Mouse (Mus musculus) hindbrain, embryonic 13.5 days (tissue): ENCODE measurements around the gene Vwc2. TPM values are rescaled to one million over a fixed set of nuclear protein-coding genes. Genes with fewer than 3 reads are reported as not detected.

Experiments used
- ATAC-seq: fragments of 200-750 bp; cut with Nextera tagmentation; 2 replicates; pipeline ENCODE4 v1.8.0; 2017; ENCODE audit warnings: moderate TSS enrichment; ENCODE audit not compliant: low FRiP score
- H3K27ac ChIP-seq: fragments of 300-500 bp; sonication (generic); 2 replicates; pipeline ENCODE4 v1.5.1; 2015; ENCODE audit warnings: inconsistent platforms, mild to moderate bottlenecking, moderate library complexity
- H3K27me3 ChIP-seq: fragments of 300-500 bp; sonication (generic); 2 replicates; pipeline ENCODE4 v1.6.1; 2015; ENCODE audit warnings: mild to moderate bottlenecking, inconsistent platforms
- H3K36me3 ChIP-seq: fragments of 300-500 bp; sonication (generic); 2 replicates; pipeline ENCODE4 v1.6.1; 2015; ENCODE audit warnings: mild to moderate bottlenecking, inconsistent platforms
- H3K4me1 ChIP-seq: fragments of 300-500 bp; sonication (generic); replicated peaks from 2 replicates; pipeline ENCODE4 v1.6.1; 2015; ENCODE audit warnings: inconsistent platforms
- H3K4me2 ChIP-seq: fragments of 300-500 bp; sonication (generic); 2 replicates; pipeline ENCODE4 v1.6.1; 2015; ENCODE audit warnings: inconsistent platforms, mild to moderate bottlenecking, moderate library complexity
- H3K4me3 ChIP-seq: fragments of 300-500 bp; sonication (generic); 2 replicates; pipeline ENCODE4 v1.5.1; 2015; ENCODE audit warnings: mild to moderate bottlenecking, inconsistent platforms
- H3K9ac ChIP-seq: fragments of 300-500 bp; sonication (generic); 2 replicates; pipeline ENCODE4 v1.6.1; 2015; ENCODE audit warnings: mild to moderate bottlenecking, inconsistent platforms
- H3K9me3 ChIP-seq: fragments of 300-500 bp; sonication (generic); 2 replicates; pipeline ENCODE4 v1.6.1; 2016; ENCODE audit warnings: inconsistent platforms
- WGBS: fragments of 180-500 bp; shearing (Covaris S2); methylation state at CpG from one replicate; pipeline ENCODE4 v1.1.7; 2015; 5-methylcytosine and 5-hydroxymethylcytosine counted together
- polyA plus RNA-seq: library from polyadenylated mRNA; unstranded; fragments of >200 nt; fragmentation: Nextera tagmentation; extraction: Ambion mirVana; gene quantifications from 2 replicates; pipeline ENCODE4 v1.2.1, GENCODE M21; 2015

Vwc2 gene
- 3.8 and 4.2 TPM in 2 replicates for polyA plus RNA-seq

DNA sequence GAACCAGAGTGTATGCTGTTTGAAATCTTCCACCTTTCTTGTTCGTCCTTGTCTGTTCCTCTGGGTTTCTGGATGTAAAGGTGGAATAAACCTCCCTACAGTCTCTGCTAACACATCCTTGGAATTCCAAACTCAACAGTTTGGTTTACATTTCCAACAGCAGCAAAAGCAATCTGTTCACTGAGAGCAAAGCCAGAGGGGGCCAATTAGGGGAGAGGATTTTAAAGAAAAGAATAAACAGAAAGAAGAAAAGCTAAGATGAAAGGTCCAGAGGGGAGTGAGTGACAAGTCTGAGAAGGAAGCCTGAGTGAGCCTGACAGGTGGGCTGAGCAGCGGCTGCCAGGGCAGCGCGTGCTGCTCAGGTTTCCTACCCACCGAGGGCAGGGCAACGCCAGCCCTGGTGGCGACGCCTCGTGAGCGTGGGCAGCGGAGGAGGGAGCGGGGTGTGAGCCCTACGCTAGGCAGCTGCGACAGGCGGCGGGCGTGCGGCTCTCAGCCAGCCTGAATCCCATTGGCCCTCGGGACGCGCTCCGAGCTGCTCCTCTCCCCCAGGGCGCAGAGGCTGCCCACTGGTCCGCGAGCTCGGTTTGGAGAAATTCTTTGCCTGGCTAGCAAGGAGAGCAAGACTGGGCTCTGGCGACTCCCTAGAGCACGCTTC is at the start of gene Vwc2:
Gene Vwc2, plus strand, starts transcription at position 648 of the 658 bp plus-strand sequence.
- Histone ChIP-seq H3K9me3 (no peaks in the 10 kb centered on the region), H3K9ac (peak within 1 kb of the TSS; percentile 76), H3K27me3 (peaks cover 70% of the 10 kb centered on the region), H3K4me1 (peaks cover 30% of the 10 kb centered on the region), H3K4me2 (peak within 1 kb of the TSS; percentile 97), H3K4me3 (peak within 1 kb of the TSS; percentile 60), H3K36me3 (no peaks in the 10 kb centered on the region), H3K27ac (peak within 1 kb of the TSS; percentile 40; the same call in 1 of the 2 replicates)
- under 1% methylated on average over 22 of the region's 28 CpGs for WGBS
- peak; percentile 67 for ATAC-seq

DNA sequence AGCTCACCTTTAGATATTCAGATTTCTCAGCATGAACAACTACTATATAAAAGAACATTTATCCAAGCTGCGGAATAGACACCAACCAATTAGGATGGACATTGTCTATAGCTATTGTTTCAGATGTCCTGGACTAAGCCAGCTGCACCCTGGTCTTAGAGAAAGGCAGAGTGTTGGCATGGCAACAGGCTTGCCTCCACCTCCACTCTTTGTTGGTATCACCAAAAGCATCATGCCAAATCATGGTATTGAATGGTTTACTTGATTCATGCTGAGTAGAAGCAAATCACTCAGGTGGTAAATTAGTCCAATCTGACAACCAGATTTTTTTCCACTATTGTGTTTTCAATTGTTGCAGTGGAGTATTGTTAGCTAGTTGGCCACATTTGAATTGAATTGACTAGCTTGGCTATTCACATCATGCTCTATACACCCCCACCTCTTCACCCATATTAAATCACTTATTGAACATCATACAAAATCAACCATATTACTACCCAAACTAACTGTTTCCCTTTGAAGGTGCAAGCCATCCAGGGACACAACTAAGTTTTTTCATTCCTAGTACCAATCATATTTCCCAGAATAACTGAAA is 25.8 kb upstream of the Vwc2 start:
- H3K4me1 ChIP-seq: no peaks in the 10 kb centered on the region
- H3K4me3 ChIP-seq: no peak overlapping the region
- no peaks in the 10 kb centered on the region for H3K9me3 ChIP-seq
- no peak overlapping the region for H3K9ac ChIP-seq
- H3K4me2 ChIP-seq: no peak overlapping the region
- ATAC-seq: no peak; the same call in 1 of the 2 replicates
- 0 out of 2 replicates have a peak, but pooled peaks cover 2% of the 10 kb centered on the region for H3K27me3 ChIP-seq
- H3K36me3 ChIP-seq: no peaks in the 10 kb centered on the region
- WGBS: 9% methylated on average over 1 of the region's 1 CpGs
- H3K27ac ChIP-seq: no peak overlapping the region

DNA sequence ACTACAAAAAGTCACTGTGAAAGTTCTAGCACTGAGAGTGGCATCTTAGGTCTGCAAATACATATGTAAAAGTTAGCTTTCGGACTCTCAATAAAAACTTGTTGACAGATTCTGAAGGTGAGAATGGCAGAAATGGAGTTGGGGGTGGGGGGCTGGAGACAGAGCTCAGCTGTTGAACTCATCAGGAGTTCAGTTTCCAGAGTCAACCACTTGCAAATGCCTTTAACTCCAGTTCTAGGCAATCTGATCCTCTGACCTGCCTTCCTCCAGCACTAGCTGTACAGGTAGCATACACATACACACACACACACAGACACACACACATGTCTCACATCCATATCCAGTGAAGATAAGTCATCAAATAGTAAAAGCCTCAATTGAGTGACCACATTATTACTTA is 16.4 kb upstream of the Vwc2 start:
- Histone ChIP-seq H3K27ac (no peak overlapping the region), H3K4me2 (no peak overlapping the region), H3K27me3 (no peaks in the 10 kb centered on the region), H3K36me3 (no peaks in the 10 kb centered on the region), H3K9me3 (no peaks in the 10 kb centered on the region), H3K4me3 (no peak overlapping the region), H3K4me1 (0 out of 2 replicates have a peak, but pooled peaks cover 2% of the 10 kb centered on the region), H3K9ac (no peak overlapping the region)
- ATAC-seq: no peak
- WGBS: 95% methylated on average over 1 of the region's 1 CpGs

DNA sequence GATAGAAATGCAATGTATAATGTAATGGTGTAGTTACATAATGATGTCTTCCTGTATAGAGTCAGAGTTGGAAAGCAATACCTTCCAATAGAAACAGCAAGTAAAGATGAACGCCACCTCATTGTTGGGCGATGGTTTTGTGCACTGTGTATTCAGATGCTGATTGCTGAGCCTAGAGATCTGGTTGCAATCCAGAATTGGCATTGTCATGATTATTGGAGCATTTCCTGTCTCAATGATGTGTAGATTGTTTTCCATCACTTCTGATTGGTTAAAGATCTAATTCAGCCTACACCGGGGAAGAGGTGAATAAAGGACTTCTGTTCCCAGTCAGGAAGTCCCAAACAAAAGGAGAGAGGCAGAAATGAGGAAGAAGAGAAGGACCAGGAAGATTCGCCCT is 15.7 kb upstream of the Vwc2 start:
- WGBS: 74% methylated on average over 4 of the region's 4 CpGs
- no peak overlapping the region for H3K9ac ChIP-seq
- no peak for ATAC-seq

DNA sequence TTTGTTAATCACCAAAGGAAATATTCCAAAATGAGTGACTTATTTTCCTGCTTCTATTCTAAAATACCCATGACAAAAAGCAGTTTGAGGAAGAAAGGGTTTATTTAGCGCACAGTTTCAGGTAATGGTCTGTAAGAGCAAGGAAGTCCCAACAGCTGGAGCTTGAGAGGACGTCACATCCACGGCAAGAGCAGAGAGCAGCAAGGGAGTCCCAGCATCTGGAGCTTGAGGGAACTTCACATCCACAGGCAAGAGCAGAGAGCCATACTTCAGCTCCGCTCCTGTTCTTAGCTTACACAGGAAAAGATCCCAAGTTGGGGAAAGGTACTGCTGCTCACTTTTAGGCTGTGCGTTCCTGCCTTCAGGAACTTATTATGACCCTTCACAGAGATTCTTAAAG is 15.0 kb upstream of the Vwc2 start:
- Histone ChIP-seq H3K27me3 (no peaks in the 10 kb centered on the region), H3K4me3 (no peak overlapping the region), H3K4me1 (0 out of 2 replicates have a peak, but pooled peaks cover 2% of the 10 kb centered on the region), H3K4me2 (no peak overlapping the region), H3K36me3 (no peaks in the 10 kb centered on the region), H3K27ac (no peak overlapping the region), H3K9me3 (no peaks in the 10 kb centered on the region), H3K9ac (no peak overlapping the region)
- ATAC-seq: no peak
- WGBS: 88% methylated on average over 5 of the region's 5 CpGs

More for the DNA sequence above, 15.7 kb upstream of the Vwc2 start:
- no peaks in the 10 kb centered on the region for H3K9me3 ChIP-seq
- 0 out of 2 replicates have a peak, but pooled peaks cover 2% of the 10 kb centered on the region for H3K4me1 ChIP-seq
- no peak overlapping the region for H3K4me3 ChIP-seq
- H3K27me3 ChIP-seq: no peaks in the 10 kb centered on the region
- H3K36me3 ChIP-seq: no peaks in the 10 kb centered on the region
- no peak overlapping the region for H3K4me2 ChIP-seq
- H3K27ac ChIP-seq: no peak overlapping the region

DNA sequence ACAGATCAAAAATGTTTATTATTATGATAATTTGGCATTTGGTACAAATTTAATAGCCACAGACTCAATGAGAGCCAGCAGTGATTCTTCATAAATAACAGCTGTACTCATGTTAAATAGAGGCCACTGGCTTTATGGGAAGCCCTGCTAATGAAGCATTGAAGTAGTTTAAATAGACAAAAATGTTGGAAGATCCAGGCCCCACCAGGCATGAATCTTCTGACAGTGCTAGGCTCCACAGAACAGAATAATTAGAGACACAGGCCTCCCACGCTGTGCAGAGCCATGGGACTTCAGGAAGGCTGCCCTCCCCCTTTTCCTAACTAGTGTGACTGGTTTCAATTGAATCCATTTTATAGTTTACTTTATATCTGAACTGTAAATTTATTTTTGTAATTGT is 11.8 kb upstream of the Vwc2 start:
- no peak for ATAC-seq
- no peak overlapping the region for H3K4me2 ChIP-seq
- no peak overlapping the region for H3K9ac ChIP-seq
- H3K27ac ChIP-seq: no peak overlapping the region
- H3K9me3 ChIP-seq: no peaks in the 10 kb centered on the region
- H3K27me3 ChIP-seq: no peaks in the 10 kb centered on the region
- 0 out of 2 replicates have a peak, but pooled peaks cover 2% of the 10 kb centered on the region for H3K4me1 ChIP-seq
- no peak overlapping the region for H3K4me3 ChIP-seq
- 47% methylated on average over 1 of the region's 1 CpGs for WGBS
- no peaks in the 10 kb centered on the region for H3K36me3 ChIP-seq

DNA sequence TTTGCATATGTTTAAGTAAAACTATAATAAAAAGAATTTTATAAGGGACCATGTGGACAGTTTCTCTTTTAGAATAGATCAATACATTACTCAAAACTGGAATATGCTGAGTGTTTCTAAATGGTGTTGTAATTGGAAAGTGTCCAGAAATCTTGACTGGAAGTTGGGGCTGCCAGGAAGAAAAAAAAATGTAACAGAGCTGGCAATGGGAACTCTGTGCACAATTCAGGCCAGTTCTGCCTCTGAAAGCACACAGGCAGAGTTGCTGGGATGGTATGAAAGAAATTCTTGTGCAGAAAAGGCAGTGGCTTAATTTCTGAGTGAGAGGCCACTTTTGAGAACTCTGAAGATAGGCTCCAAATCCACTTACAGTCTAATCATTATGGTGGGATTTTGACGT is 11.4 kb upstream of the Vwc2 start:
- Histone ChIP-seq H3K9ac (no peak overlapping the region), H3K36me3 (no peaks in the 10 kb centered on the region), H3K27ac (no peak overlapping the region), H3K4me3 (no peak overlapping the region), H3K27me3 (no peaks in the 10 kb centered on the region), H3K9me3 (no peaks in the 10 kb centered on the region), H3K4me1 (0 out of 2 replicates have a peak, but pooled peaks cover 2% of the 10 kb centered on the region), H3K4me2 (no peak overlapping the region)
- ATAC-seq: no peak
- 54% methylated on average over 1 of the region's 1 CpGs for WGBS

DNA sequence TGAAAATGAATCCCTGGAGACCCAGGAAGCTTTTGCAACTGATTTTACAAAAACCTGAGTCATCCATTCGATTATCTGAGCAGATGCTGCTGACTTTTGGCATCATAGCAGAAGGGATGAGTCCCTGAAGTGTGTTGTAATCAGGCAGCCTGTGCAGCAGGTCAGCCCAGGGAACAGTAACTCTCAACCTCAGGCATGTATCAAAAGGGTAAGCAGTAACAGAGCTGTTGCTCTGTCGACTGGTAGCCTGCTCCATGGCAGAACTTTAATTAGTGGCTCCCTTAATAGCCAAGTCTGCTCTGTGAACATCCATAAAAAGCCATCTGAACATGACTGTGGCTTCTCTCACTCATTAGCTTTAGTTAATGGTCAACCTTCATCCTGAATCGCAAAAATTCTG is 5.1 kb upstream of the Vwc2 start:
- no peak overlapping the region for H3K27ac ChIP-seq
- H3K4me2 ChIP-seq: no peak overlapping the region
- no peak for ATAC-seq
- H3K36me3 ChIP-seq: no peaks in the 10 kb centered on the region
- peaks cover 22% of the 10 kb centered on the region for H3K27me3 ChIP-seq
- H3K9ac ChIP-seq: no peak overlapping the region
- H3K4me1 ChIP-seq: peaks cover 6% of the 10 kb centered on the region
- 70% methylated on average over 3 of the region's 3 CpGs for WGBS
- H3K9me3 ChIP-seq: no peaks in the 10 kb centered on the region
- H3K4me3 ChIP-seq: no peak overlapping the region

DNA sequence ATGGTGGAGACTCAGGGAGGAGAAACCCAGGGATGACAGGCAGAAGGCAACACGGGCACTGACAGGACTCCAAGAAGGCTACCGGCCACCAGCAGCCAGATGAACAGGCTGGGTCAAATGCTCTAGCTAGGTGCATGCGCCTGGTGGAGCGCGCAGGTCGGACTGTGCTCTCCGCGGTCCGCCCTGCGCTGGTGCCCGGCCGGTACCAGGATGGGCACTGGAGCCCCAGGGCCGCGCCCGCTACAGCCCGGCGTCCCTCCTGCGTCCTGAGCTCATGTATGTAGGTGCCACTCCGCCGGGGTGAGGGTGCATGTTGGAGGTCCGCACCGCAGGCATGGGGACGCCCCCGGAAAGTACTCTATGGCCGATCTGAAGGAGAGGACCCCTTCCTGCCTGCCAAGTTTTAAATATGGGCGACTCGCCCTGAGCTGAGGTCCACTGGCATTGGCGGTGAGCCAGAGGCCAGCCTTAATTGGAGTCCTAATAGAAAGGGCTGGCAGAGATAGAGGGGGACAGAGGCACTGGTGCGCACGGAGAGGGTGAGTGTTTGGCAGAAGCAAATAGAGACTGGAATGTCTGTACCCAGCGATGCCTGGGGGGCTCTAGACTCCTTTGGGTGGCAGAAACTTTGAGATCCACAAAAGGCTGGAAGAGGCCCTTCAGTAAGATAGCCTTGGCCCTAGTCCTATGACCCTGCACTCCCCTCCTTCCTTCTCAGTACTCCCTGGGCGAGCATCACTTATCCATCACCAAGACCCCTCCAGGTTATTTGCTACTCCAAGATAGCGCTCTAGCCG is 409 bp downstream of the Vwc2 start:
- peak; percentile 68 for ATAC-seq
- H3K9me3 ChIP-seq: no peaks in the 10 kb centered on the region
- H3K4me1 ChIP-seq: peaks cover 30% of the 10 kb centered on the region
- no peaks in the 10 kb centered on the region for H3K36me3 ChIP-seq
- H3K27me3 ChIP-seq: peaks cover 77% of the 10 kb centered on the region
- H3K9ac ChIP-seq: peak overlapping the region; percentile 76
- peak overlapping the region; percentile 97 for H3K4me2 ChIP-seq
- WGBS: under 1% methylated on average over 34 of the region's 34 CpGs
- H3K4me3 ChIP-seq: peak overlapping the region; percentile 60
- peak overlapping the region; percentile 40; the same call in 1 of the 2 replicates for H3K27ac ChIP-seq

DNA sequence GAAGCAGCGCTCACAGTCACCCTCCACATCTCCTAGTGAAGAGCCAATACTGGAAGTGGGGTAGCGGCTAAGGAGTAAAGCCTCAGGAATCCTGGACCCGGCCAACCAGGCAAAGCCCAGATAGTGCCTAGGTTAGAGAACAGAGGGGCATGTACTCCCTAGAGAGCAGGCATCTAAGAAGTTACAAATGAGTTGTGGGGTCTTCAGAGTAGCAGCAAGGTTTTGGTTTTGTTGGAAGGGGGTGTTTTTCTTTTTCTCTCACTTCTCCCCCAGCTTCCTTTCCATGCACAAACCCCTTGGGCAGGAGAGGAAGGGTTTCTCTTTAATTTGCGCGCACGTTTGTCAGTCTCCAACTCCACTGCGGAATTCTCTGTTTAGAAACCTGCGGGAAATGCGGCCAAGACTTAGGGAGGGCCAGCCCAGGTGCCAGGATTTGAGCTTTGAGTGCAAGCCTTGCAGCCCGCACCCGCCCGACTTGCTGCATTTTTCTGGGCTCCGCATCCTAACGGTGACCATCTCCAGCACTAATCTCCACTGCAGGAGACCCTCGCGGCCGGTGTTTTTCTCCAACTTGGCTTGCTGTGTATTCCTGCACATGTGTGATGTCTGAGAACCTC is 1.1 kb downstream of the Vwc2 start:
- Histone ChIP-seq H3K4me2 (peak overlapping the region; percentile 97), H3K9me3 (no peaks in the 10 kb centered on the region), H3K4me1 (peaks cover 30% of the 10 kb centered on the region), H3K36me3 (no peaks in the 10 kb centered on the region), H3K9ac (peak overlapping the region; percentile 76), H3K4me3 (peak overlapping the region; percentile 60), H3K27me3 (peaks cover 80% of the 10 kb centered on the region), H3K27ac (no peak overlapping the region)
- WGBS: under 1% methylated on average over 17 of the region's 17 CpGs
- ATAC-seq: no peak

DNA sequence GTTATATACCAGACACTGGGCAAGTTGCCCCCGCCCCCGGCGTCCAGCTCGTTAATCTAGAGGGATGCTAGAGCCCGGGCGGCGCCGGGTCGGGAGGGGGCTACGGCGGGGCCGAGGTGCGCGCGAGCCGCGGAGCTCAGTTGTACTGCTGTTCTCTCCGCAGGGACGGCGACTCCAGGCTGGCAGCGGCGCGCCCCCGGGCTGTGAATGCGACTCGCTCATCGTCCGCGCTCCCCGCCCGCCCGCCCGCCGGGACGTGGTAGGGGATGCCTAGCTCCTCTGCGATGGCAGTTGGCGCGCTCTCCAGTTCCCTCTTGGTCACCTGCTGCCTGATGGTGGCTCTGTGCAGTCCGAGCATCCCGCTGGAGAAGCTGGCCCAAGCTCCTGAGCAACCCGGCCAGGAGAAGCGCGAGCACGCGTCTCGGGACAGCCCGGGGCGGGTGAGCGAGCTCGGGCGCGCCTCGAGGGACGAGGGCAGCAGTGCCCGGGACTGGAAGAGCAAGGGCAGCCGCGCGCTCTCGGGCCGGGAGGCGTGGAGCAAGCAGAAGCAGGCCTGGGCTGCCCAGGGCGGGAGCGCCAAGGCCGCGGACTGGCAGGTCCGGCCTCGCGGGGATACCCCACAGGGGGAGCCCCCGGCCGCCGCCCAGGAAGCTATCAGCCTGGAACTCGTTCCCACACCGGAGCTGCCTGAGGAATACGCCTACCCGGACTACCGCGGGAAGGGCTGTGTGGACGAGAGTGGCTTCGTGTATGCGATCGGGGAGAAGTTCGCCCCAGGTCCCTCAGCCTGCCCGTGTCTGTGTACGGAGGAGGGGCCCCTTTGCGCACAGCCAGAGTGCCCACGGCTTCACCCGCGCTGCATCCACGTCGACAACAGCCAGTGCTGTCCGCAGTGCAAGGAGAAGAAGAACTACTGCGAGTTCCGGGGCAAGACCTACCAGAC is 1.9 kb downstream of the Vwc2 start:
- H3K27ac ChIP-seq: no peak overlapping the region
- H3K4me1 ChIP-seq: peaks cover 30% of the 10 kb centered on the region
- no peaks in the 10 kb centered on the region for H3K9me3 ChIP-seq
- no peaks in the 10 kb centered on the region for H3K36me3 ChIP-seq
- WGBS: under 1% methylated on average over 87 of the region's 93 CpGs
- H3K9ac ChIP-seq: peak overlapping the region; percentile 76
- peaks cover 78% of the 10 kb centered on the region for H3K27me3 ChIP-seq
- peak; percentile 73 for ATAC-seq
- H3K4me3 ChIP-seq: peak overlapping the region; percentile 60
- H3K4me2 ChIP-seq: peak overlapping the region; percentile 97
